Mouse (Mus musculus) G1E (cell line): ENCODE results near the gene Gnl3. TPM values are rescaled to one million over a fixed set of nuclear protein-coding genes. Genes with fewer than 3 reads are reported as not detected.

ENCODE experiments used
- ATAC-seq: 2 replicates; pipeline ENCODE4 v1.8.0; 2016; ENCODE audit warnings: mild to moderate bottlenecking; ENCODE audit not compliant: insufficient number of reproducible peaks, poor library complexity, low FRiP score, severe bottlenecking; ENCODE audit errors: extremely low read depth
- DNase-seq: peaks from one replicate; pipeline ENCODE4 v3.0.0; 2012; ENCODE audit warnings: low spot score
- H3K27me3 ChIP-seq: 2 replicates; pipeline ENCODE4 v1.6.1; 2012; ENCODE audit warnings: mild to moderate bottlenecking, low read length, inconsistent platforms; ENCODE audit not compliant: insufficient read depth
- H3K36me3 ChIP-seq: replicated peaks from 2 replicates; pipeline ENCODE3; 2012; ENCODE audit warnings: mild to moderate bottlenecking, inconsistent platforms
- H3K4me1 ChIP-seq: 2 replicates; pipeline ENCODE4 v1.6.1; 2012; ENCODE audit warnings: low read depth, low read length, inconsistent platforms, mixed read lengths; ENCODE audit not compliant: insufficient read depth
- H3K4me3 ChIP-seq: 2 replicates; pipeline ENCODE4 v1.5.1; 2012; ENCODE audit warnings: low read depth, mild to moderate bottlenecking, inconsistent platforms, low read length, moderate library complexity, mixed read lengths
- H3K9me3 ChIP-seq: replicated peaks from 2 replicates; pipeline ENCODE4 v1.6.1; 2012; ENCODE audit warnings: inconsistent platforms
- CTCF ChIP-seq: IDR thresholded peaks from 2 replicates; pipeline ENCODE4 v1.5.1; 2012; ENCODE audit warnings: low read depth, low read length, inconsistent platforms, mixed read lengths
- GATA1 ChIP-seq: IDR thresholded peaks from 2 replicates; pipeline ENCODE4 v1.6.1; 2012; ENCODE audit warnings: borderline replicate concordance, low read length, inconsistent platforms, mixed read lengths
- GATA2 ChIP-seq: IDR thresholded peaks from 2 replicates; pipeline ENCODE4 v1.6.1; 2012; ENCODE audit warnings: low read depth, low read length, inconsistent platforms, borderline replicate concordance
- POLR2AphosphoS5 ChIP-seq: IDR thresholded peaks from 2 replicates; pipeline ENCODE4 v1.6.1; 2012; ENCODE audit warnings: low read depth, low read length, inconsistent platforms; ENCODE audit not compliant: insufficient replicate concordance
- TAL1 ChIP-seq: conservative IDR thresholded peaks from 2 replicates; pipeline ENCODE4 v1.6.1; 2012; ENCODE audit warnings: low read depth, low read length, inconsistent platforms, mixed read lengths
- polyA plus RNA-seq: library from polyadenylated mRNA; stranded (reverse); fragments of >175 nt; gene quantifications from 2 replicates; pipeline ENCODE4 v1.2.3, GENCODE M21; 2012
- total RNA-seq, 2 experiments: library from RNA; stranded (forward) in 1 of 2; stranded (reverse) in 1 of 2; fragments of 200-1000 nt in 1 of 2; fragments of >200 nt in 1 of 2; fragmentation: Nextera tagmentation in 1 of 2; gene quantifications; 2 replicates each; pipeline ENCODE4 v1.2.3; 2014 to 2017

The Gnl3 gene
- total and polyA plus RNA-seq, 3 experiments, result 37.9 to 376 (median 308) TPM

- Histone ChIP-seq H3K9me3 (no peaks in the 10 kb centered on the region), H3K4me1 (peaks cover 57% of the 10 kb centered on the region), H3K36me3 (peaks cover 60% of the 10 kb centered on the region), H3K4me3 (peak overlapping the region; percentile 84), H3K27me3 (no peaks in the 10 kb centered on the region)
- peak; percentile 24 for ATAC-seq
- DNase-seq, result peak; percentile 76
- TF ChIP-seq GATA1 (no peak), TAL1 (no peak), CTCF (no peak), GATA2 (no peak), POLR2AphosphoS5 (no peak)
These were observed 616 bp upstream of the Gnl3 start for GRCm38 (mm10) chr14:31019331-31020205.

- Histone ChIP-seq H3K36me3 (peaks cover 64% of the 10 kb centered on the region), H3K27me3 (no peaks in the 10 kb centered on the region), H3K9me3 (no peaks in the 10 kb centered on the region), H3K4me3 (peak overlapping the region; percentile 84), H3K4me1 (peaks cover 56% of the 10 kb centered on the region)
- no peak for TF ChIP-seq POLR2AphosphoS5
- DNase-seq (peak; percentile 42), ATAC-seq (0 out of 2 replicates have a peak, but pooled peaks have one; percentile 22)
These were observed 1.1 kb downstream of the Gnl3 start for GRCm38 (mm10) chr14:31017854-31018253.

GRCm38 (mm10) chr14:31016063-31016462, 2.9 kb downstream of the Gnl3 start:
- Histone ChIP-seq H3K36me3 (peaks cover 68% of the 10 kb centered on the region), H3K4me3 (peak overlapping the region; percentile 53; the same call in 1 of the 2 replicates)
- DNase-seq, result peak; percentile 28

GRCm38 (mm10) chr14:31013928-31014327, 5.0 kb downstream of the Gnl3 start:
- DNase-seq (no peak), ATAC-seq (no peak)
- peaks cover 53% of the 10 kb centered on the region for H3K4me1 ChIP-seq
- H3K4me3 ChIP-seq, result no peak overlapping the region
- no peaks in the 10 kb centered on the region for H3K27me3 ChIP-seq
- peaks cover 86% of the 10 kb centered on the region for H3K36me3 ChIP-seq
- TF ChIP-seq TAL1 (no peak), GATA2 (no peak), POLR2AphosphoS5 (no peak), GATA1 (no peak), CTCF (no peak)
- H3K9me3 ChIP-seq, result no peaks in the 10 kb centered on the region

More at GRCm38 (mm10) chr14:31016063-31016462, 2.9 kb downstream of the Gnl3 start:
- ATAC-seq, result peak; percentile 68
- no peaks in the 10 kb centered on the region for H3K27me3 ChIP-seq
- no peak for TF ChIP-seq POLR2AphosphoS5
- TF ChIP-seq TAL1, result peak; percentile 46; the same call in 1 of the 2 replicates
- no peak for TF ChIP-seq CTCF
- no peak for TF ChIP-seq GATA1
- peaks cover 51% of the 10 kb centered on the region for H3K4me1 ChIP-seq
- no peaks in the 10 kb centered on the region for H3K9me3 ChIP-seq

GRCm38 (mm10) chr14:31011588-31011987, 7.4 kb downstream of the Gnl3 start:
- Histone ChIP-seq H3K9me3 (no peaks in the 10 kb centered on the region), H3K27me3 (no peaks in the 10 kb centered on the region), H3K4me1 (peaks cover 66% of the 10 kb centered on the region), H3K36me3 (peaks cover 88% of the 10 kb centered on the region), H3K4me3 (no peak overlapping the region)
- TF ChIP-seq GATA2 (no peak), CTCF (no peak), TAL1 (no peak), GATA1 (no peak), POLR2AphosphoS5 (no peak)
- ATAC-seq, result no peak
- DNase-seq, result no peak

- DNase-seq, result peak; percentile 26
- TF ChIP-seq GATA1 (no peak), TAL1 (peak; percentile 79)
- peak; percentile 72 for ATAC-seq
- H3K4me1 ChIP-seq, result peaks cover 60% of the 10 kb centered on the region
- H3K4me3 ChIP-seq, result peak overlapping the region; percentile 23; the same call in 1 of the 2 replicates
- H3K9me3 ChIP-seq, result no peaks in the 10 kb centered on the region
- no peaks in the 10 kb centered on the region for H3K27me3 ChIP-seq
- peaks cover 56% of the 10 kb centered on the region for H3K36me3 ChIP-seq
These were observed 12.2 kb downstream of the Gnl3 start for GRCm38 (mm10) chr14:31006779-31007178.
